Comparison of ENCODE assay signal across 19 mouse cellular contexts in genomic region chr6:99368118-99368753, GRCm38 (mm10).
DNase-seq lines count a peak whose midpoint lies in the region; TF ChIP-seq lines count a peak whose summit lies in the region.
"Had no signal": no experiment of that assay in that cellular context is flagged by ENCODE, and none has a peak within 500 bp of the region (broad histone marks: within the 10 kb centered on the region; RNA-seq: fewer than 3 reads in every experiment).

No protein-coding gene starts in this region.

- no peaks in the 10 kb centered on the region for H3K36me3 ChIP-seq in myocyte (ENCODE audit: control insufficient read depth, insufficient read depth)
- H3K36me3 ChIP-seq: embryonic facial prominence, embryonic 15.5 days; hindbrain, embryonic 10.5 days; liver, embryonic 13.5 days had no signal

- DNase-seq in 3T3-L1 (ENCODE audit: low read depth, low spot score) (peak; percentile 7), 416B (ENCODE audit: low read depth) (peak; percentile 46)
- DNase-seq in T-cell, adult 2 months (ENCODE audit: low spot score) = peak; percentile 37
- no peak for DNase-seq in spleen, postnatal 10 days (ENCODE audit: low spot score in 2 of 2)
- no peak for DNase-seq in ovary, adult 18-20 months (ENCODE audit: low spot score)
- DNase-seq in right cerebral cortex, postnatal 10 days (ENCODE audit: low spot score in 2 of 2) = no peak
- DNase-seq: adrenal gland, postnatal 25 days; cerebellum, adult 9-10 months; kidney, adult 9 months; liver, embryonic 13.5 days; lung, embryonic 14.5 days; lung, postnatal 36 days had no signal

- no peak overlapping the region for H3K4me3 ChIP-seq in myocyte
- H3K4me3 ChIP-seq: embryonic facial prominence, embryonic 15.5 days; hindbrain, embryonic 10.5 days; layer of hippocampus, adult 2 months; limb, embryonic 13.5 days; liver, embryonic 13.5 days had no signal

- TF ChIP-seq POLR2A in myocyte (IDR thresholded peaks at IDR 0.05; ENCODE audit: insufficient read length, low read depth) = peak; percentile 40

- H3K4me2 ChIP-seq in myocyte (ENCODE audit: low read depth) = peak overlapping the region; percentile 15
- H3K4me2 ChIP-seq: embryonic facial prominence, embryonic 15.5 days; heart, embryonic 11.5 days; limb, embryonic 13.5 days; liver, embryonic 13.5 days; lung, embryonic 14.5 days; midbrain, embryonic 11.5 days had no signal

- H3K27me3 ChIP-seq in myocyte (ENCODE audit: control insufficient read depth, insufficient read depth, insufficient read length) = no peaks in the 10 kb centered on the region
- H3K27me3 ChIP-seq: embryonic facial prominence, embryonic 15.5 days; limb, embryonic 13.5 days; liver, embryonic 13.5 days had no signal

- H3K79me2 ChIP-seq in myocyte (ENCODE audit: control insufficient read depth, insufficient read depth) = no peaks in the 10 kb centered on the region

- H3ac ChIP-seq in myocyte (ENCODE audit: control insufficient read depth, insufficient read length) = no peak overlapping the region

TF ChIP-seq in myocyte, 11 proteins besides CTCF, POLR2A, EP300 and RAD21:
- peak in 2 of 3 experiments; percentile 46 to 78 for TF ChIP-seq MYOD1 (IDR thresholded peaks at IDR 0.05; ENCODE audit: control insufficient read depth in 1 of 3, insufficient read length in 2 of 3, low read depth in 2 of 3)
- TF ChIP-seq CEBPB (IDR thresholded peaks at IDR 0.05; ENCODE audit: insufficient read depth, poor library complexity, severe bottlenecking) = peak; percentile 89
- TF ChIP-seq MYOG (IDR thresholded peaks at IDR 0.05; ENCODE audit: control insufficient read depth in 1 of 3, insufficient read depth in 1 of 3, insufficient read length in 2 of 3, low read depth in 2 of 3) = peak in 2 of 3 experiments; percentile 36 to 83
- peak; percentile 32 for TF ChIP-seq TCF12 (IDR thresholded peaks at IDR 0.05; ENCODE audit: insufficient read depth, poor library complexity, severe bottlenecking)
- TF ChIP-seq REST (IDR thresholded peaks at IDR 0.05; ENCODE audit: insufficient read depth, insufficient read length) = no peak

Comparison
In these comparisons a context has a peak if more than half of its experiments do, and no peak if none do; other contexts are left out.
1. DNase-seq: peak in 3T3-L1 (single experiment), 416B (single experiment) and T-cell, adult 2 months (single experiment); none in spleen, postnatal 10 days (0 of 2), ovary, adult 18-20 months (single experiment) and right cerebral cortex, postnatal 10 days (0 of 2).